Mouse (Mus musculus): ENCODE measurements at regions not wholly inside any gene's neighbourhood (a gene's known extent, or its start where the extent isn't known, plus 50 kb on each side); places are given as distances from the start of the nearest gene placed in this dataset.

- Histone ChIP-seq H3K9ac (replicated peaks) (no peak overlapping the region), H3K4me1 (0 out of 2 replicates have a peak, but pooled peaks cover 11% of the 10 kb centered on the region), H3K36me3 (no peaks in the 10 kb centered on the region), H3K9me3 (no peaks in the 10 kb centered on the region), H3K27ac (replicated peaks) (no peak overlapping the region), H3K4me2 (replicated peaks) (no peak overlapping the region), H3K27me3 (no peaks in the 10 kb centered on the region), H3K4me3 (no peak overlapping the region)
- 29% methylated on average over 7 of the region's 7 CpGs for WGBS
- ATAC-seq (replicated peaks) = no peak
Measured at GRCm38 (mm10) chr4:131683176-131683575, 154.9 kb downstream of the Ptpru start.

GRCm38 (mm10) chr4:131685544-131685943 lies 152.5 kb downstream of the Ptpru start:
- H3K4me3 ChIP-seq = no peak overlapping the region
- H3K9ac ChIP-seq (replicated peaks) = no peak overlapping the region
- H3K27ac ChIP-seq (replicated peaks) = no peak overlapping the region
- H3K36me3 ChIP-seq = no peaks in the 10 kb centered on the region
- H3K4me1 ChIP-seq = 0 out of 2 replicates have a peak, but pooled peaks cover 11% of the 10 kb centered on the region
- 94% methylated on average over 4 of the region's 4 CpGs for WGBS
- H3K4me2 ChIP-seq (replicated peaks) = no peak overlapping the region
- no peak for ATAC-seq (replicated peaks)
- H3K27me3 ChIP-seq = no peaks in the 10 kb centered on the region
- H3K9me3 ChIP-seq = no peaks in the 10 kb centered on the region

GRCm38 (mm10) chr4:131694232-131694631 lies 143.9 kb downstream of the Ptpru start:
- WGBS = 10% methylated on average over 5 of the region's 5 CpGs
- ATAC-seq (replicated peaks) = no peak

GRCm38 (mm10) chr4:131695941-131696912 lies 141.9 kb downstream of the Ptpru start:
- Histone ChIP-seq H3K27ac (replicated peaks) (no peak overlapping the region), H3K9ac (replicated peaks) (no peak overlapping the region), H3K36me3 (no peaks in the 10 kb centered on the region), H3K4me2 (replicated peaks) (no peak overlapping the region), H3K27me3 (no peaks in the 10 kb centered on the region), H3K4me3 (no peak overlapping the region), H3K4me1 (no peaks in the 10 kb centered on the region), H3K9me3 (no peaks in the 10 kb centered on the region)
- ATAC-seq (replicated peaks) = no peak
- WGBS = 82% methylated on average over 26 of the region's 26 CpGs

More at GRCm38 (mm10) chr4:131694232-131694631, 143.9 kb downstream of the Ptpru start:
- Histone ChIP-seq H3K27ac (replicated peaks) (no peak overlapping the region), H3K27me3 (no peaks in the 10 kb centered on the region), H3K4me2 (replicated peaks) (no peak overlapping the region), H3K36me3 (no peaks in the 10 kb centered on the region), H3K4me3 (no peak overlapping the region), H3K9ac (replicated peaks) (no peak overlapping the region), H3K9me3 (no peaks in the 10 kb centered on the region), H3K4me1 (no peaks in the 10 kb centered on the region)
